Mouse (Mus musculus) midbrain, embryonic 15.5 days (tissue): Measurements from ENCODE around the gene Tnrc18. TPM values are rescaled to one million over a fixed set of nuclear protein-coding genes. Genes with fewer than 3 reads are reported as not detected.

Source experiments
- ATAC-seq: fragments of 200-750 bp; cut with Nextera tagmentation; replicated peaks from 2 replicates; pipeline ENCODE4 v1.8.0; 2017; ENCODE audit warnings: moderate TSS enrichment
- H3K27ac ChIP-seq: fragments of 300-500 bp; sonication (generic); 2 replicates; pipeline ENCODE4 v1.5.1; 2015; ENCODE audit warnings: mild to moderate bottlenecking, inconsistent platforms
- H3K27me3 ChIP-seq: fragments of 300-500 bp; sonication (generic); replicated peaks from 2 replicates; pipeline ENCODE4 v1.6.1; 2015; ENCODE audit warnings: inconsistent platforms
- H3K36me3 ChIP-seq: fragments of 300-500 bp; sonication (generic); replicated peaks from 2 replicates; pipeline ENCODE4 v1.6.1; 2015; ENCODE audit warnings: inconsistent platforms
- H3K4me1 ChIP-seq: fragments of 300-500 bp; sonication (generic); 2 replicates; pipeline ENCODE4 v1.6.1; 2015; ENCODE audit warnings: inconsistent platforms
- H3K4me2 ChIP-seq: fragments of 300-500 bp; sonication (generic); 2 replicates; pipeline ENCODE4 v1.6.1; 2015; ENCODE audit warnings: inconsistent platforms, mild to moderate bottlenecking, moderate library complexity
- H3K4me3 ChIP-seq: fragments of 300-500 bp; sonication (generic); 2 replicates; pipeline ENCODE4 v1.5.1; 2015; ENCODE audit warnings: mild to moderate bottlenecking, inconsistent platforms
- H3K9ac ChIP-seq: fragments of 300-500 bp; sonication (generic); 2 replicates; pipeline ENCODE4 v1.6.1; 2015; ENCODE audit warnings: mild to moderate bottlenecking, inconsistent platforms
- H3K9me3 ChIP-seq: fragments of 300-500 bp; sonication (generic); 2 replicates; pipeline ENCODE4 v1.6.1; 2016; ENCODE audit warnings: inconsistent platforms
- WGBS: fragments of 180-500 bp; shearing (Covaris S2); methylation state at CpG from one replicate; pipeline ENCODE4 v1.1.7; 2015; ENCODE audit warnings: mixed read lengths; 5-methylcytosine and 5-hydroxymethylcytosine counted together
- polyA plus RNA-seq: library from polyadenylated mRNA; unstranded; fragments of >200 nt; fragmentation: Nextera tagmentation; extraction: Ambion mirVana; gene quantifications from 2 replicates; pipeline ENCODE4 v1.2.1, GENCODE M21; 2015

Tnrc18 gene
- polyA plus RNA-seq, 1 experiment from 2014 or later: 38.6 TPM

DNA sequence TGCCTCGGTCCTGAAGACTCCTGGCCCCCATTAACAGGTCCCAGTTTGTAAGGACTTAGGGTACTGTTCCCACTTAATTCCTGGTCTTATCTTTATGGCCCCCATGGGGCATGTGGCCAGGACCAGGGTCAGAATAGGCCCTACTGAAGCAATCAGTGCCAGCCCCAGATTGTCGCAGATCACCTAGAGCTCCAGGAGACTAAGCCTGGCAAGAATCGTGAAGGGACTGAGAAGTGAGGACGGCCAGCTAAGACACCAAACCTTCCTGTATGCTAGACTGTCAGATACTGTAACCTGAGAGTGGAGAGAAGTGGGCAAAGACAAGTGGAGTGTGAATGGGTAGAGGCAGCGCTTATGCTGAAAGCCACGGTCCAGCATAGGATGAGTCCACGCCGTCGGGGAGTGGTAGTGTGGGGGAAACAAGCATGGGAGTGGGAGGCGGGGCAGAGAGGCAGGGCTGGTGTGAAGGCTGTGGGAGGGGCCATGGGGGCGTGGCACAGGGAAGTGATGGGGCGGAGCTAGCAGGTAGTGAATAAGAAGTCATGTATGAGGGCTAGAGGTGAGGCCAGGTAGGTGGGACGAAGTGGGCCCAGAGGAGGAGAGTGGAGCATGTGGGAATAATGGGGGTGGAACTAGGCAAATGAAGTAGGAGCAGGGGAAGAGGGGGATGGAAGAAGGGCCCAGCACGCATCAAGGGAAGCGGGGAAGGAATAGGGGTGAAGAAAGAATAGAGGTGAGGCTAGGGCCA is 116.4 kb downstream of the Tnrc18 start:
- ATAC-seq: peak; percentile 51
- Histone ChIP-seq H3K27me3 (0 out of 2 replicates have a peak, but pooled peaks cover 4% of the 10 kb centered on the region), H3K4me2 (peak overlapping the region; percentile 64), H3K36me3 (0 out of 2 replicates have a peak, but pooled peaks cover 3% of the 10 kb centered on the region), H3K9ac (no peak overlapping the region), H3K4me3 (peak overlapping the region; percentile 56), H3K4me1 (peaks cover 28% of the 10 kb centered on the region), H3K27ac (no peak overlapping the region), H3K9me3 (no peaks in the 10 kb centered on the region)
- WGBS: 10% methylated on average over 15 of the region's 15 CpGs

DNA sequence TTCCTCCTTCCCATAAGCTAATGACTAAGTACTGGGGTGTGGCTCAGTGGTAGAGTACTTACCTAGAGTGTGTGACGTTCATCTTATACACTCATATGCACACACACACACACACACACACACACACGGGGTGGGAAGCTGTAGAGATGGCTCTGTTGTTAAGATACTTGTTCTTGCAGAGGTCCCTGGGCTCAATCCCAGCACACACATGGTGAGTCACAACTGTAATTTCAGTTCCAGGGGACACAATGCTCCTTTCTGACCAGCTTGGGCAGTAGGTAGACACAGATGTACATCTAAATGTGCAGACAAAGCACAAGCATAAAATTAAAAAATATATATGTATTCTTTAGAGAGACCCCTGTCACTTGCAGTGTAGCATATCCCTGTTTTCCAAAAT is 119.7 kb downstream of the Tnrc18 start:
- no peak for ATAC-seq
- peaks cover 20% of the 10 kb centered on the region for H3K4me1 ChIP-seq

DNA sequence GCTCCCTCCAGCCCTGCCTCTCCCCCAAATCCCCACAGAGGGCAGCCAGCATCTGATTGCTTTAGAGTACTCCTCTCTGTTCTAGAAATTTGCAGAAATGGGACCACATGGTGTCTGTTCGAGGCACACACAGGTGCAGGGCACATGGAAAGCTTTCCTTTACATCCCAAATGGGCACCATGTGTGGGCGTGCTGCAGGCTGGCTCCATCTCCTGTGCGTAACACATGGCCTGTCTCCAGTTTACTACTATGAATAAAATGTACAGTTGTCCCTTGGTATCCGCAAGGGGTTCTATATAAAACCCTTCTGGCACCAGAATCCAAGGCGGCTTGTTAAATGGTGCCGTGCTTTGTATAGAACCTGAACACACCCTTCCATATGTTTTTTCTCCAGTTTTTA is 120.6 kb downstream of the Tnrc18 start:
- Histone ChIP-seq H3K4me1 (peaks cover 17% of the 10 kb centered on the region), H3K9ac (no peak overlapping the region), H3K27me3 (0 out of 2 replicates have a peak, but pooled peaks cover 4% of the 10 kb centered on the region), H3K36me3 (no peaks in the 10 kb centered on the region), H3K9me3 (no peaks in the 10 kb centered on the region), H3K4me2 (no peak overlapping the region), H3K4me3 (no peak overlapping the region), H3K27ac (no peak overlapping the region)
- WGBS: 87% methylated on average over 6 of the region's 6 CpGs
- ATAC-seq: no peak

More for the DNA sequence above, 119.7 kb downstream of the Tnrc18 start:
- Histone ChIP-seq H3K9me3 (no peaks in the 10 kb centered on the region), H3K36me3 (no peaks in the 10 kb centered on the region), H3K4me3 (no peak overlapping the region), H3K27me3 (0 out of 2 replicates have a peak, but pooled peaks cover 4% of the 10 kb centered on the region), H3K27ac (no peak overlapping the region), H3K9ac (no peak overlapping the region), H3K4me2 (no peak overlapping the region)
- 59% methylated on average over 2 of the region's 2 CpGs for WGBS

DNA sequence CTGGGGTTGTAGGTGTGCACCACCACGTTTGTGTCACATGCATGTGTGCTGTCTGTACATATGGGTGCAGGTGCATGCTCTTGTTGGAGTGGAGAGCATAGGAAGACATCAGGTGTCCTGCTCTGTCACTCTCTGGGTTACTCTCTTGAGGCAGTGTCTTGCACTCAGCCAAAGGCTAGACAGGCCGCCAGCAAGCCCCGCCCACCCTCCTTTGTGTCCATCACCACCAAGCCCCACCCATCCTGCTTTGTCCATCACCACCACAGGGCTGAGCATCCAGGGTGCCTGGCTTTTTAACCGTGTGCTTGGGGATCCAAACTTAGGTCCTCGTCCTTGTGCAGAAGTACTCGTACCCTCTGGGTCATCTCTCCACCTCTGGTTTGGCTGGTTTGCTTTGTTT is 121.2 kb downstream of the Tnrc18 start:
- H3K4me2 ChIP-seq: no peak overlapping the region
- no peak overlapping the region for H3K9ac ChIP-seq
- H3K27me3 ChIP-seq: 0 out of 2 replicates have a peak, but pooled peaks cover 4% of the 10 kb centered on the region
- no peak for ATAC-seq
- H3K36me3 ChIP-seq: no peaks in the 10 kb centered on the region
- no peaks in the 10 kb centered on the region for H3K9me3 ChIP-seq
- H3K27ac ChIP-seq: no peak overlapping the region
- 35% methylated on average over 6 of the region's 6 CpGs for WGBS
- peaks cover 11% of the 10 kb centered on the region for H3K4me1 ChIP-seq
- H3K4me3 ChIP-seq: no peak overlapping the region

DNA sequence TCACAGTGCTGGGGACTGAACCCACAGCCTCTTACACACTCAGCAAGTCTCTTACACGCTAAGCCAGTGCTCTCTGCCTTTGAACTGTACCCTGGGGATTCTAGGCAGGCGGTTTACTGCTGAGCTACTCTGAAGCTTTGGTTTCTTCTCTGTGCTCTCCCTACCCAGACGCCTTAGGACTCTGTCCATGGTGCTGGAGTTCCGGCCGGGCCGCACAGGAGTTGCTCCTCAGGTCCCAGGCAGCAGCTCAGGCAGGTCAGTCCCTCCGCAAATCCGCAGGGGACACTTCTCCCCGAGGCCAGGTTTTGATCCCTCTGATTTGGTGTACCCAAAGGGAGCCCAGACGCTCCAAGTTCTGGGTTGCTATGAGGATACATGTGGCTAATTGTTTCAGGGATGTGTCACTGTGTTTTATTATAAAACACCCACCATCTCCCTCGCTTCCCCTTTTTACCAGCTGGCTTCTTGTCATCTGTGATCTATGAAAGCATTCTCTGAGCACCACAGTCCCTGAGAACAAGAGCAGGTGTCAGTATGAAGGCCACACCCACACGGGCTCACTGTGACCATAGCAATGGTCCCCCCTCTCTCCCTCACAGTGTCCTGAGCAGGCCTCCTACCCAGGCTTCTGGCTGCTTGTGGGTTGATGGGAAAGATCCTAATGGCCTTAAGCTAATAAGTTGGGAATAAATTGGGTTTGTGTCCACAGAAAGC is 122.7 kb downstream of the Tnrc18 start:
- Histone ChIP-seq H3K4me2 (no peak overlapping the region), H3K36me3 (no peaks in the 10 kb centered on the region), H3K4me1 (peaks cover 8% of the 10 kb centered on the region), H3K4me3 (no peak overlapping the region), H3K9me3 (no peaks in the 10 kb centered on the region), H3K9ac (no peak overlapping the region), H3K27ac (no peak overlapping the region), H3K27me3 (no peaks in the 10 kb centered on the region)
- WGBS: 13% methylated on average over 12 of the region's 12 CpGs
- no peak for ATAC-seq

DNA sequence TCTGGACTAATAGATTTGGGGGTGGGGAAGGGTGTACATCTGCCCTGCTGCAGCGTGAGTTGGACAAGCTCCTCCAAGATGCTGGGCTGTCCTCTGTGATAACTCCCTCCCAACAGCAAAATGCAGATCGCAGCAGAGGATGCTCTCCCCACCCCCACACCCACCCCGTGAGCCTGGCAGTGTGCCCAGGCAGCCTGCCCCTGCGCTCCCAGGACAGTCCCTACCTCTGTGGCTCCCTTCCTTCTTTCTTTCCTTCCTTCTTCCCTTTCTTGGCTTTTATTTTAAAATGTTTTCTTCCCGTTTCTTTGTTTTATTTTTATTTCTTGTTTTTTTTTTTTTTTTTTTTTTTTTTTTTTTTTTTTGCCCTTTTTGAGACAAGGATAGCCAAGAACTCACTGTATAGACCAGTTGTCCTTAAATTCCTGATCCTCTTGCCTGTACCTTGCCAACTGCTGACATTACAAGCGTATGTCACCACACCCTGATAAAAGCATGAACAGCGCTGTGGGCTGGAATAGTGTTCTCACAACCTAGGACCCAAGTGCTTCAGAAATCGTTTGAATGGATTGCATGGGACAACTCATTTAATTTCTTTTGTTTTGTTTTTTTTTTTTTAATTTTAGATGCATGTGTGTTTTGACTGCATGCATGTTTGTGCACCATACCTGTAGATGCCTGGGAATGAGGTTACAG is 123.6 kb downstream of the Tnrc18 start:
- 0 out of 2 replicates have a peak, but pooled peaks have one; percentile 38 for ATAC-seq
- 41% methylated on average over 8 of the region's 8 CpGs for WGBS
- H3K4me3 ChIP-seq: no peak overlapping the region
- H3K9me3 ChIP-seq: no peaks in the 10 kb centered on the region
- H3K4me2 ChIP-seq: peak overlapping the region; percentile 1; the same call in 1 of the 2 replicates
- no peaks in the 10 kb centered on the region for H3K36me3 ChIP-seq
- H3K27ac ChIP-seq: peak overlapping the region; percentile 56; the same call in 1 of the 2 replicates
- H3K4me1 ChIP-seq: peaks cover 14% of the 10 kb centered on the region
- H3K27me3 ChIP-seq: no peaks in the 10 kb centered on the region
- H3K9ac ChIP-seq: no peak overlapping the region

DNA sequence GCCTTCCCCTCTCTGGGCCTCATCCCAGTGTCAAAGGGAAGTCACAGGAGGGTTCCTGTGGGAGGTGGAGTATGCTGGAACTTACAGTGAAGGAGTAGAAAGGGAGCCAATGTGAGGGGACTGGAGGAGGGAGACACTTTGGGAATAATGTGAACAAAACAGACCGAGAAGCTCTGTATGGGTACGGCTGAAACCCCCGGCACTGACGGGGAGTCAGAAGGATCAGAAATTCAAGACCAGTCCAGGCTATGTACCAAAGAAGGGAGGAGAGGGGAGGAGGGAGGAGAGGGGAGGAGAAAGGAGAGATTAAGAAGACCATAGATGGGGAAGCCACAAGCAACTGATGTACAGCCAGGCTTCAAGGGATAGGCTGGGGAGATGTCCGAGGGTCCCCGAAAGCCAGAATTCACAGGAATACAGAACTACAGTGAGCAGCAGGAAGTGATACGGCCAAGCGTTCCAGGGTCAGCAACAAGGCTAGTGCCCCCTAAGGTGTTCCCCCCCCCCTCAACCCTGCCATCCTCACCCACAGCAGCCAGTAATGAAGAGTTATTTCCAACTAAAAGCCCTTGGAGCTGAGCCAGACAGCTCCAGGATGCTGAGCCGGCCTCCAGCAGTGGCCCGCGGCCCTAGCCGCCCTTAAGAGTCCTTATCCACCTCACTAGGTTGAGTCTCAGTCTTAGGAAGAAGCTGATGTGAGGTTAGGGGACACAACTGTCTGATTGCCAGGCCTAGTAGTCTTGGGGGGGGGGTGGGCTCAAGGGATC is 124.3 kb downstream of the Tnrc18 start:
- WGBS: 53% methylated on average over 12 of the region's 12 CpGs
- peak overlapping the region; percentile 56; the same call in 1 of the 2 replicates for H3K27ac ChIP-seq
- no peak overlapping the region for H3K9ac ChIP-seq
- H3K4me3 ChIP-seq: no peak overlapping the region
- 0 out of 2 replicates have a peak, but pooled peaks have one; percentile 19 for ATAC-seq
- no peaks in the 10 kb centered on the region for H3K9me3 ChIP-seq
- H3K36me3 ChIP-seq: no peaks in the 10 kb centered on the region
- H3K4me1 ChIP-seq: peaks cover 14% of the 10 kb centered on the region
- H3K27me3 ChIP-seq: no peaks in the 10 kb centered on the region
- peak overlapping the region; percentile 1; the same call in 1 of the 2 replicates for H3K4me2 ChIP-seq

DNA sequence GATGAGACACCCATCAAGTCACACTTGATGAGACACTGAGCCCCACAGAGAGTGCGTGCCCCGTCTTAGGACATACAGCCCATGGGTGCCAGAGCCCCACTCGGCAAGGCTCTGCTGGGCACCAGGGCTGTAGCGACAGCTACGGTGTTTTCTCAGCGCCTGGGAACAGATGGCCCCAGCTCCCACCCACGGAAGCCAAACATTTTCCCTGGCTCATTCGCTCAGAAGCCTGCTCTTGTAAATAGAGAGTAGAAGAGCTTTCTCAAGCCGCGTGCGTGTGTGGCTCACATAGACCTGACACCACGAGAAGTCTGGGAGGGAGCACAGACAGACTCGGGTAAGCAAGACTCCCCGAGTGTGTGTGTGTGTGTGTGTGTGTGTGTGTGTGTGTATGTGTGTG is 125.2 kb downstream of the Tnrc18 start, which contains the start of gene Slc29a4:
Gene Slc29a4, plus strand, starts transcription at position 265 of the 400 bp plus-strand sequence.
- Histone ChIP-seq H3K4me1 (peaks cover 14% of the 10 kb centered on the region), H3K27me3 (no peaks in the 10 kb centered on the region), H3K9ac (no peak within 1 kb of the TSS), H3K4me2 (no peak within 1 kb of the TSS; the same call in 1 of the 2 replicates), H3K4me3 (no peak within 1 kb of the TSS), H3K9me3 (no peaks in the 10 kb centered on the region), H3K36me3 (no peaks in the 10 kb centered on the region), H3K27ac (peak within 1 kb of the TSS; percentile 56; the same call in 1 of the 2 replicates)
- 56% methylated on average over 14 of the region's 14 CpGs for WGBS
- no peak for ATAC-seq

DNA sequence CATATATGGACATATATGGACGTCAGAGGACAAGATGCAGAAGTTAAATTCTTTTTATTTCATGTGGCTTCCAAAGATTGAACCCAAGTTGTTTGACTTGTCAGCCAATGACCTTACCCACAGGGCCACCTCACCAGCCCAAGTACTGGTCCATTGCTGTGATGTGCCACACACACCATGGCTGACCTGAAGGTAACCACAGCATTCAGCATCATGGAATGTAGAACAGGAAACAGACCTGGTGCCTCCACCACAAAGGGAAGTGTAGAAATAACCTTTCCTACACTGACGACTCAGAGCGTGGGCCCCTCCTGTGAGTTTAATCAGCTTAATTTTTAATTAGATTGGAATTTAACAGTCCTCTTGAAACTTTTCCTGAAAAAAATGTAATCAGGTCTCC is 127.1 kb downstream of the Tnrc18 start:
- Histone ChIP-seq H3K4me1 (peaks cover 14% of the 10 kb centered on the region), H3K27me3 (no peaks in the 10 kb centered on the region), H3K4me2 (no peak overlapping the region), H3K4me3 (no peak overlapping the region), H3K9me3 (no peaks in the 10 kb centered on the region), H3K9ac (no peak overlapping the region), H3K27ac (no peak overlapping the region), H3K36me3 (no peaks in the 10 kb centered on the region)
- ATAC-seq: no peak
- 77% methylated on average over 3 of the region's 3 CpGs for WGBS

DNA sequence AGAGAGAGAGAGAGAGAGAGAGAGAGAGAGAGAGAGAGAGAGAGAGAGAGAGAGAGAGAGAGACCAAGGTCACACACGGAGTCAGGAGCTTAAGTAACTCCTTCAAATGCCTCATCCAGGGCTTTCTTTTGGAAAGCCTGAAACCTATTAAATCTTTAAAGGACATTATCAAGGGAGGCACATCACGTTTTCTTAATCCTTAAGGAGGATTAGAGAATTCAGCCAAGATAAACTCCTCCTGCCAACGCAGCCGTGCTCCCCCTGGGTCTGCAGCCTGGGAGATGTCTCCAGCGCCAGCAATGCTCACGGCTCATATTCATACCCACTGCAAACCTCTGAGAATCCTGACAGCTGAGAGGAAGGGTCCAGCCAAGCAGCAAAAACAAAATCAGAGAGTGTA is 128.6 kb downstream of the Tnrc18 start:
- 12% methylated on average over 6 of the region's 6 CpGs for WGBS
- H3K27me3 ChIP-seq: no peaks in the 10 kb centered on the region
- no peaks in the 10 kb centered on the region for H3K9me3 ChIP-seq
- no peak overlapping the region for H3K4me3 ChIP-seq
- no peaks in the 10 kb centered on the region for H3K36me3 ChIP-seq
- no peak for ATAC-seq
- H3K4me1 ChIP-seq: peaks cover 14% of the 10 kb centered on the region
- H3K9ac ChIP-seq: no peak overlapping the region
- H3K27ac ChIP-seq: peak overlapping the region; percentile 57; the same call in 1 of the 2 replicates
- H3K4me2 ChIP-seq: no peak overlapping the region

DNA sequence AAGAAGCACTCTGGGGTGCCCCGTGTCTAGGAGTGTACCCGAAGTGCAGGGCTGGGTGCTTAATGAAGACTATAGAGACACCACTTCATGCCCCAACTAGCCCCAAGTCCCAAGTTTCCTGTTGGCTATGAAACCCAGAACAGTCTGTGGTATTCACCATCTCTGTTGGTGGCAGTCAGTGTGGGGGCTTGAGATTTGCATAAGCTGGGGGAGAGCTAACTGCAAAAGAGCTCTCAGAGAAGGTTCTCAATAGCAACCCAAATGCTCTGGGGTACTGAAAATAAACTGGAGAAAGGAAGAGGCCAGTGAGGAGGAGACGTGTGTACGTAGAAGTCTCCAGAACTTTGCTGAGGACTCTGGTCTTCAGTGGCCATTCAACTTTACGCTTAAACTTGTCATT is 134.9 kb downstream of the Tnrc18 start:
- 95% methylated on average over 5 of the region's 5 CpGs for WGBS
- no peak for ATAC-seq
- H3K27me3 ChIP-seq: no peaks in the 10 kb centered on the region

More for the DNA sequence above, 134.9 kb downstream of the Tnrc18 start:
- no peaks in the 10 kb centered on the region for H3K4me1 ChIP-seq
- H3K4me3 ChIP-seq: no peak overlapping the region
- H3K9ac ChIP-seq: no peak overlapping the region
- no peak overlapping the region for H3K4me2 ChIP-seq
- H3K9me3 ChIP-seq: no peaks in the 10 kb centered on the region
- no peak overlapping the region for H3K27ac ChIP-seq
- no peaks in the 10 kb centered on the region for H3K36me3 ChIP-seq
